Mouse (Mus musculus): Measurements from ENCODE around the gene Ube2g1. TPM values are rescaled to one million over a fixed set of nuclear protein-coding genes. Genes with fewer than 3 reads are reported as not detected.

Ube2g1 gene
- polyA plus RNA-seq, 1 experiment from 2014 or later = 69.8 TPM

GRCm38 (mm10) chr11:72576466-72577351 is 30.4 kb upstream of the Ube2g1 start:
- peak; percentile 49; the same call in 1 of the 2 replicates for ATAC-seq (replicated peaks; ENCODE audit: low FRiP score)
- Histone ChIP-seq H3K4me3 (replicated peaks) (peak overlapping the region; percentile 38), H3K9ac (peak overlapping the region; percentile 50), H3K27ac (no peak overlapping the region), H3K9me3 (replicated peaks) (no peaks in the 10 kb centered on the region), H3K36me3 (no peaks in the 10 kb centered on the region), H3K4me2 (peak overlapping the region; percentile 73), H3K27me3 (0 out of 2 replicates have a peak, but pooled peaks cover 6% of the 10 kb centered on the region), H3K4me1 (peaks cover 13% of the 10 kb centered on the region)
- 5% methylated on average over 24 of the region's 24 CpGs for WGBS

GRCm38 (mm10) chr11:72578471-72578870 is 28.6 kb upstream of the Ube2g1 start:
- Histone ChIP-seq H3K27me3 (0 out of 2 replicates have a peak, but pooled peaks cover 6% of the 10 kb centered on the region), H3K36me3 (no peaks in the 10 kb centered on the region), H3K9ac (no peak overlapping the region), H3K4me2 (no peak overlapping the region), H3K9me3 (replicated peaks) (no peaks in the 10 kb centered on the region), H3K27ac (no peak overlapping the region), H3K4me3 (replicated peaks) (no peak overlapping the region), H3K4me1 (peaks cover 13% of the 10 kb centered on the region)
- 76% methylated on average over 4 of the region's 4 CpGs for WGBS
- ATAC-seq (replicated peaks; ENCODE audit: low FRiP score) = no peak

- Histone ChIP-seq H3K27me3 (0 out of 2 replicates have a peak, but pooled peaks cover 6% of the 10 kb centered on the region), H3K4me3 (replicated peaks) (no peak overlapping the region), H3K4me2 (no peak overlapping the region), H3K4me1 (peaks cover 3% of the 10 kb centered on the region), H3K36me3 (no peaks in the 10 kb centered on the region), H3K27ac (no peak overlapping the region), H3K9ac (0 out of 2 replicates have a peak overlapping the region, but pooled peaks have one; percentile 8), H3K9me3 (replicated peaks) (no peaks in the 10 kb centered on the region)
- 73% methylated on average over 8 of the region's 8 CpGs for WGBS
- ATAC-seq (replicated peaks; ENCODE audit: low FRiP score) = no peak
Observed at GRCm38 (mm10) chr11:72581609-72582447, 25.3 kb upstream of the Ube2g1 start.

GRCm38 (mm10) chr11:72582448-72582705 is 24.7 kb upstream of the Ube2g1 start:
- Histone ChIP-seq H3K27ac (no peak overlapping the region), H3K4me1 (no peaks in the 10 kb centered on the region), H3K36me3 (no peaks in the 10 kb centered on the region), H3K9ac (0 out of 2 replicates have a peak overlapping the region, but pooled peaks have one; percentile 8), H3K4me2 (no peak overlapping the region), H3K4me3 (replicated peaks) (no peak overlapping the region), H3K27me3 (0 out of 2 replicates have a peak, but pooled peaks cover 6% of the 10 kb centered on the region), H3K9me3 (replicated peaks) (no peaks in the 10 kb centered on the region)
- WGBS = 55% methylated on average over 3 of the region's 3 CpGs
- ATAC-seq (replicated peaks; ENCODE audit: low FRiP score) = no peak

- no peak overlapping the region for H3K4me3 ChIP-seq (replicated peaks)
- WGBS = 64% methylated on average over 2 of the region's 2 CpGs
- no peaks in the 10 kb centered on the region for H3K36me3 ChIP-seq
- no peak overlapping the region for H3K4me2 ChIP-seq
- ATAC-seq (replicated peaks; ENCODE audit: low FRiP score) = no peak
- H3K27me3 ChIP-seq = no peaks in the 10 kb centered on the region
- H3K4me1 ChIP-seq = no peaks in the 10 kb centered on the region
- no peak overlapping the region for H3K9ac ChIP-seq
- no peak overlapping the region for H3K27ac ChIP-seq
- H3K9me3 ChIP-seq (replicated peaks) = no peaks in the 10 kb centered on the region
Observed at GRCm38 (mm10) chr11:72583092-72583491, 24.0 kb upstream of the Ube2g1 start.

GRCm38 (mm10) chr11:72586570-72586969 is 20.5 kb upstream of the Ube2g1 start:
- Histone ChIP-seq H3K4me3 (replicated peaks) (no peak overlapping the region), H3K27me3 (no peaks in the 10 kb centered on the region), H3K4me1 (no peaks in the 10 kb centered on the region), H3K36me3 (no peaks in the 10 kb centered on the region), H3K9me3 (replicated peaks) (no peaks in the 10 kb centered on the region), H3K9ac (no peak overlapping the region), H3K27ac (no peak overlapping the region), H3K4me2 (no peak overlapping the region)
- ATAC-seq (replicated peaks; ENCODE audit: low FRiP score) = no peak
- WGBS = 90% methylated on average over 3 of the region's 3 CpGs

- Histone ChIP-seq H3K27me3 (no peaks in the 10 kb centered on the region), H3K36me3 (no peaks in the 10 kb centered on the region), H3K9ac (no peak overlapping the region), H3K9me3 (replicated peaks) (no peaks in the 10 kb centered on the region), H3K4me1 (no peaks in the 10 kb centered on the region), H3K27ac (no peak overlapping the region), H3K4me3 (replicated peaks) (no peak overlapping the region), H3K4me2 (no peak overlapping the region)
- no peak for ATAC-seq (replicated peaks; ENCODE audit: low FRiP score)
- 64% methylated on average over 7 of the region's 7 CpGs for WGBS
Observed at GRCm38 (mm10) chr11:72587537-72588233, 19.4 kb upstream of the Ube2g1 start.

GRCm38 (mm10) chr11:72595010-72595737 is 11.9 kb upstream of the Ube2g1 start:
- H3K9me3 ChIP-seq (replicated peaks) = no peaks in the 10 kb centered on the region
- H3K27ac ChIP-seq = no peak overlapping the region
- WGBS = 56% methylated on average over 2 of the region's 2 CpGs
- H3K9ac ChIP-seq = no peak overlapping the region
- no peaks in the 10 kb centered on the region for H3K36me3 ChIP-seq
- ATAC-seq (replicated peaks; ENCODE audit: low FRiP score) = no peak
- H3K4me2 ChIP-seq = no peak overlapping the region
- no peaks in the 10 kb centered on the region for H3K4me1 ChIP-seq
- no peak overlapping the region for H3K4me3 ChIP-seq (replicated peaks)
- H3K27me3 ChIP-seq = no peaks in the 10 kb centered on the region

GRCm38 (mm10) chr11:72597780-72598179 is 9.3 kb upstream of the Ube2g1 start:
- no peak overlapping the region for H3K9ac ChIP-seq
- H3K4me1 ChIP-seq = no peaks in the 10 kb centered on the region
- H3K4me3 ChIP-seq (replicated peaks) = no peak overlapping the region
- no peaks in the 10 kb centered on the region for H3K9me3 ChIP-seq (replicated peaks)
- no peaks in the 10 kb centered on the region for H3K27me3 ChIP-seq
- ATAC-seq (replicated peaks; ENCODE audit: low FRiP score) = no peak
- no peak overlapping the region for H3K27ac ChIP-seq
- H3K36me3 ChIP-seq = no peaks in the 10 kb centered on the region
- 89% methylated on average over 4 of the region's 4 CpGs for WGBS
- no peak overlapping the region for H3K4me2 ChIP-seq

GRCm38 (mm10) chr11:72607469-72608070 is 487 bp downstream of the Ube2g1 start:
- Histone ChIP-seq H3K4me3 (replicated peaks) (peak overlapping the region; percentile 99), H3K36me3 (no peaks in the 10 kb centered on the region), H3K4me2 (peak overlapping the region; percentile 68), H3K27me3 (no peaks in the 10 kb centered on the region), H3K27ac (peak overlapping the region; percentile 99), H3K4me1 (peaks cover 8% of the 10 kb centered on the region), H3K9me3 (replicated peaks) (no peaks in the 10 kb centered on the region), H3K9ac (peak overlapping the region; percentile 95)
- ATAC-seq (replicated peaks; ENCODE audit: low FRiP score) = peak; percentile 78
- WGBS = under 1% methylated on average over 70 of the region's 79 CpGs

All from kidney, embryonic 15.5 days (tissue).